Mouse (Mus musculus) CD4-positive, CD25-positive, alpha-beta regulatory T cell, adult 2 months (primary cell): Measurements from ENCODE around the gene Trp53i11.

ENCODE experiments used
- DNase-seq: peaks from one replicate; pipeline ENCODE4 v3.0.0-alpha.2; 2012; ENCODE audit warnings: low read depth, low spot score

The Trp53i11 gene

GRCm38 (mm10) chr2:93187323-93187996 lies at the start of gene Trp53i11:
Trp53i11 (plus strand) TSS chr2:93187548.
- DNase-seq: peak; percentile 95

- no peak for DNase-seq
Observed at GRCm38 (mm10) chr2:93139476-93139875, 47.9 kb upstream of the Trp53i11 start.

GRCm38 (mm10) chr2:93141329-93141728 lies 46.0 kb upstream of the Trp53i11 start:
- DNase-seq: no peak

- no peak for DNase-seq
Observed at GRCm38 (mm10) chr2:93142616-93143015, 44.7 kb upstream of the Trp53i11 start.

GRCm38 (mm10) chr2:93144126-93144525 lies 43.2 kb upstream of the Trp53i11 start:
- DNase-seq: no peak

- no peak for DNase-seq
Observed at GRCm38 (mm10) chr2:93150009-93150408, 37.3 kb upstream of the Trp53i11 start.

GRCm38 (mm10) chr2:93150673-93151450 lies 36.5 kb upstream of the Trp53i11 start:
- DNase-seq: no peak

- no peak for DNase-seq
Observed at GRCm38 (mm10) chr2:93152191-93152601, 35.2 kb upstream of the Trp53i11 start.

- DNase-seq: no peak
Observed at GRCm38 (mm10) chr2:93152883-93153491, 34.4 kb upstream of the Trp53i11 start.

GRCm38 (mm10) chr2:93153833-93154232 lies 33.5 kb upstream of the Trp53i11 start:
- no peak for DNase-seq

- DNase-seq: peak; percentile 16
Observed at GRCm38 (mm10) chr2:93154486-93155032, 32.8 kb upstream of the Trp53i11 start.

GRCm38 (mm10) chr2:93160467-93161035 lies 26.8 kb upstream of the Trp53i11 start:
- no peak for DNase-seq

- no peak for DNase-seq
Observed at GRCm38 (mm10) chr2:93161914-93162664, 25.3 kb upstream of the Trp53i11 start.

GRCm38 (mm10) chr2:93162791-93163190 lies 24.6 kb upstream of the Trp53i11 start:
- DNase-seq: no peak

GRCm38 (mm10) chr2:93163317-93163716 lies 24.0 kb upstream of the Trp53i11 start:
- DNase-seq: no peak

GRCm38 (mm10) chr2:93163750-93164335 lies 23.5 kb upstream of the Trp53i11 start:
- DNase-seq: no peak

GRCm38 (mm10) chr2:93166295-93166694 lies 21.1 kb upstream of the Trp53i11 start:
- no peak for DNase-seq

- DNase-seq: no peak
Observed at GRCm38 (mm10) chr2:93166734-93167406, 20.5 kb upstream of the Trp53i11 start.

GRCm38 (mm10) chr2:93170156-93170844 lies 17.0 kb upstream of the Trp53i11 start:
- DNase-seq: no peak

GRCm38 (mm10) chr2:93170845-93171200 lies 16.5 kb upstream of the Trp53i11 start:
- no peak for DNase-seq
